ENCODE assay signal across 8 mouse cellular contexts in the genomic region with DNA sequence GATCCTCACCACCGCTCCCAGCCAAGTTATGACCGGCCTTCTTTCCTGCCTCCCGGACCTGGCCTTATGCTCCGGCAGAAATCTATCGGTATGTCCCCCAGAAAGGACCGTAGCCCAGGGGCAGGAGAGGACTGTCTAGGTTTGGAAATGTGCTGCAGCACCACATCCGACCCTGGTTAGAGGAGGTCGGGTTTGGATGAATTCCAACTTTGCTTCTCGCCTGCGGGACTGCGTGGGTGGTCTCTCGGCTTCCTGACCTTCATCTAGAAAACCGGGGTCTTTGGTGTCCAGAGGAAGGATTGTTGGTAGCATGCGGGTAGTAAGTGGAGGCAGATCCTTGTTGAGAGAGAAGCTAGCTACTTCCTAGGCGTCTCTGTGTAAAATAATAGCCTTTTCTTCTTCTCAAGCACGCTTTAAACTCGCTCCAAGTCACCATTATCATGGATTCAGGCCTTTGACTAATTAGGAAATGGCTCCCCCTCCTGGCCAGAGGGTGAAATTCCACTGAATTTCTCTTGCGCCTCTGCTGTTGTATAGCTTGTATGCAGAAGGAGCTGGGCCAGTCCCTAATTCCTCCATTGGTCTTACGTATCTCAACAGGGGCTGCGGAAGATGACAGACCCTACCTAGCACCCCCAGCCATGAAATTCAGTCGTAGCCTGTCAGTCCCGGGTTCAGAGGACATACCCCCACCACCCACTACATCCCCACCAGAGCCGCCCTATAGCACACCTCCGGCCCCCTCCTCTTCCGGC. TPM values are rescaled to one million over a fixed set of nuclear protein-coding genes. Genes with fewer than 3 reads are reported as not detected.
A peak's percentile ranks its signal among the peaks of the same experiment; 100 is the strongest.
DNase-seq lines count a peak whose midpoint lies in the region; ATAC-seq and TF ChIP-seq lines count a peak whose summit lies in the region.

No protein-coding gene starts in this region.

- ATAC-seq in intestine, postnatal 0 days, result peak; percentile 35; the same call in 1 of the 2 replicates
- ATAC-seq in limb, embryonic 11.5 days (ENCODE audit: insufficient number of reproducible peaks, low FRiP score, low TSS enrichment, low read depth), result peak; percentile 48
- ATAC-seq in midbrain, embryonic 13.5 days, result peak; percentile 41

- no peaks in the 10 kb centered on the region for H3K36me3 ChIP-seq in intestine, postnatal 0 days (ENCODE audit: control insufficient read depth, insufficient read depth)
- H3K36me3 ChIP-seq in limb, embryonic 11.5 days (ENCODE audit: control insufficient read depth, insufficient read depth, low read length), result no peaks in the 10 kb centered on the region
- peaks cover 46% of the 10 kb centered on the region for H3K36me3 ChIP-seq in midbrain, embryonic 13.5 days
- no peaks in the 10 kb centered on the region for H3K36me3 ChIP-seq in small intestine, adult 2 months (ENCODE audit: control insufficient read depth, insufficient read depth, low read length)

- no peak overlapping the region for H3K27ac ChIP-seq in intestine, postnatal 0 days (ENCODE audit: low read depth, low read length)
- no peak overlapping the region for H3K27ac ChIP-seq in limb, embryonic 11.5 days (replicated peaks; ENCODE audit: low read depth, low read length)
- H3K27ac ChIP-seq in midbrain, embryonic 13.5 days, result peak overlapping the region; percentile 10; the same call in 1 of the 2 replicates
- H3K27ac ChIP-seq in small intestine, adult 2 months (ENCODE audit: insufficient read depth, low read depth, low read length), result no peak overlapping the region

- H3K4me2 ChIP-seq in intestine, postnatal 0 days (replicated peaks; ENCODE audit: low read depth), result peak overlapping the region; percentile 56
- peak overlapping the region; percentile 44 for H3K4me2 ChIP-seq in limb, embryonic 11.5 days (ENCODE audit: low read depth, severe bottlenecking)
- H3K4me2 ChIP-seq in midbrain, embryonic 13.5 days (replicated peaks), result peak overlapping the region; percentile 48

- no peak for TF ChIP-seq POLR2A in small intestine, adult 2 months (IDR thresholded peaks at IDR 0.05; ENCODE audit: low read depth, low read length)

- peak; percentile 92 for TF ChIP-seq CTCF in intestine, postnatal 0 days (IDR thresholded peaks at IDR 0.05; ENCODE audit: low read depth)
- TF ChIP-seq CTCF in small intestine, adult 2 months (IDR thresholded peaks at IDR 0.05; ENCODE audit: extremely low read depth, insufficient read length, insufficient replicate concordance, low read depth, low read length), result peak; percentile 50; the same call in 1 of the 2 replicates

- peaks cover 65% of the 10 kb centered on the region for H3K27me3 ChIP-seq in intestine, postnatal 0 days (replicated peaks; ENCODE audit: control insufficient read depth, insufficient read depth, low read length)
- peaks cover 75% of the 10 kb centered on the region for H3K27me3 ChIP-seq in limb, embryonic 11.5 days (ENCODE audit: control insufficient read depth, insufficient read depth, low read length)
- H3K27me3 ChIP-seq in midbrain, embryonic 13.5 days, result peaks cover 74% of the 10 kb centered on the region
- H3K27me3 ChIP-seq in small intestine, adult 2 months (ENCODE audit: control insufficient read depth, insufficient read depth, low read length), result peaks cover 44% of the 10 kb centered on the region

- DNase-seq in urinary bladder, postnatal 14 days (ENCODE audit: low spot score), result peak; percentile 78
- DNase-seq in urinary bladder, adult 2 months (ENCODE audit: low spot score), result no peak
- peak; percentile 88 for DNase-seq in embryo, embryonic 11 days
- peak; percentile 53 to 54 for DNase-seq in gastrocnemius, postnatal 36 days
- peak; percentile 88 for DNase-seq in limb, embryonic 11.5 days (ENCODE audit: low spot score)

- no peaks in the 10 kb centered on the region for H3K9me3 ChIP-seq in intestine, postnatal 0 days (ENCODE audit: control insufficient read depth)
- no peaks in the 10 kb centered on the region; the same call in 1 of the 2 replicates for H3K9me3 ChIP-seq in limb, embryonic 11.5 days (ENCODE audit: control insufficient read depth, low read length)
- no peaks in the 10 kb centered on the region for H3K9me3 ChIP-seq in midbrain, embryonic 13.5 days

- H3K4me3 ChIP-seq in intestine, postnatal 0 days (ENCODE audit: low read depth, low read length), result peak overlapping the region; percentile 17; the same call in 1 of the 2 replicates
- H3K4me3 ChIP-seq in limb, embryonic 11.5 days (ENCODE audit: low read depth, low read length), result 0 out of 2 replicates have a peak overlapping the region, but pooled peaks have one; percentile 3
- H3K4me3 ChIP-seq in midbrain, embryonic 13.5 days (replicated peaks), result peak overlapping the region; percentile 16; the same call in 1 of the 2 replicates
- no peak overlapping the region for H3K4me3 ChIP-seq in small intestine, adult 2 months (ENCODE audit: low read depth, low read length)

- no peak overlapping the region for H3K9ac ChIP-seq in intestine, postnatal 0 days (ENCODE audit: low read depth, low read length)
- no peak overlapping the region for H3K9ac ChIP-seq in limb, embryonic 11.5 days (ENCODE audit: low read length)
- peak overlapping the region; percentile 28; the same call in 1 of the 2 replicates for H3K9ac ChIP-seq in midbrain, embryonic 13.5 days (replicated peaks)

- intact Hi-C loops in gastrocnemius, postnatal 36 days (cut with DNase I), result loop anchor here (1.0 kb wide), 1 partner anchor 88 kb away; no protein-coding TSS in a partner anchor

- H3K4me1 ChIP-seq in intestine, postnatal 0 days (replicated peaks; ENCODE audit: control insufficient read depth, insufficient read depth, low read length), result 0 out of 2 replicates have a peak, but pooled peaks cover 2% of the 10 kb centered on the region
- H3K4me1 ChIP-seq in limb, embryonic 11.5 days (ENCODE audit: control insufficient read depth, insufficient read depth, low read length), result peaks cover 9% of the 10 kb centered on the region; the same call in 1 of the 2 replicates
- H3K4me1 ChIP-seq in midbrain, embryonic 13.5 days (replicated peaks), result peaks cover 54% of the 10 kb centered on the region
- peaks cover 3% of the 10 kb centered on the region; the same call in 1 of the 2 replicates for H3K4me1 ChIP-seq in small intestine, adult 2 months (ENCODE audit: control insufficient read depth, insufficient read depth, insufficient read length, low read length)

- 8% methylated on average over 25 of the region's 25 CpGs for WGBS in intestine, postnatal 0 days
- 5% methylated on average over 25 of the region's 25 CpGs for WGBS in limb, embryonic 11.5 days
- 2% methylated on average over 25 of the region's 25 CpGs for WGBS in midbrain, embryonic 13.5 days
- WGBS in small intestine, adult 2 months, result 6% methylated on average over 25 of the region's 25 CpGs

RNA-seq across cellular contexts. Expression of a gene that starts 32.8 kb away (rescaled TPM):
- 4.1 and 4.3 TPM in 2 replicates for polyA plus RNA-seq in urinary bladder, adult 2 months (2012; rRNA removed)
- total RNA-seq in gastrocnemius, postnatal 36 days (2021), result 1 to 10 TPM; 1.6 to 2.1 TPM
- polyA plus RNA-seq in intestine, postnatal 0 days (2015; fragmentation: Nextera tagmentation; extraction: Ambion mirVana), result 0.55 and 0.58 TPM in 2 replicates
- 2.1 TPM in 2 replicates for polyA plus RNA-seq in limb, embryonic 11.5 days (2014; fragmentation: Nextera tagmentation; extraction: Ambion mirVana)
- polyA plus RNA-seq in midbrain, embryonic 13.5 days (2015; fragmentation: Nextera tagmentation; extraction: Ambion mirVana), result 16.9 and 17.6 TPM in 2 replicates
- 1.1 and 1.8 TPM in 2 replicates for polyA plus RNA-seq in small intestine, adult 2 months (2012; rRNA removed)

RNA-seq across cellular contexts. Expression of a gene that starts 34.5 kb away (rescaled TPM):
- 1.4 and 1.5 TPM in 2 replicates for polyA plus RNA-seq in urinary bladder, adult 2 months (2012; rRNA removed)
- total RNA-seq in gastrocnemius, postnatal 36 days (2021), result not detected
- 0.51 and 0.60 TPM in 2 replicates for polyA plus RNA-seq in intestine, postnatal 0 days (2015; fragmentation: Nextera tagmentation; extraction: Ambion mirVana)
- polyA plus RNA-seq in limb, embryonic 11.5 days (2014; fragmentation: Nextera tagmentation; extraction: Ambion mirVana), result 0.37 and 0.53 TPM in 2 replicates
- 0.70 and 1.4 TPM in 2 replicates for polyA plus RNA-seq in midbrain, embryonic 13.5 days (2015; fragmentation: Nextera tagmentation; extraction: Ambion mirVana)
- 0.43 TPM in 1 of 2 replicates, not detected in the other for polyA plus RNA-seq in small intestine, adult 2 months (2012; rRNA removed)

RNA-seq across cellular contexts. Expression of a gene that starts 41.1 kb away (rescaled TPM):
- polyA plus RNA-seq in urinary bladder, adult 2 months (2012; rRNA removed), result 0.85 and 1.9 TPM in 2 replicates
- under 1 TPM; 0.27 to 0.28 TPM for total RNA-seq in gastrocnemius, postnatal 36 days (2021)
- polyA plus RNA-seq in intestine, postnatal 0 days (2015; fragmentation: Nextera tagmentation; extraction: Ambion mirVana), result 0.39 and 0.44 TPM in 2 replicates
- 0.78 and 0.85 TPM in 2 replicates for polyA plus RNA-seq in limb, embryonic 11.5 days (2014; fragmentation: Nextera tagmentation; extraction: Ambion mirVana)
- polyA plus RNA-seq in midbrain, embryonic 13.5 days (2015; fragmentation: Nextera tagmentation; extraction: Ambion mirVana), result 26.0 and 26.4 TPM in 2 replicates
- 0.81 and 2.1 TPM in 2 replicates for polyA plus RNA-seq in small intestine, adult 2 months (2012; rRNA removed)

RNA-seq across cellular contexts. Expression of a gene that starts 44.4 kb away (rescaled TPM):
- polyA plus RNA-seq in urinary bladder, adult 2 months (2012; rRNA removed), result 17.2 and 19.7 TPM in 2 replicates
- 1 to 10 TPM; 1.6 to 2.2 TPM for total RNA-seq in gastrocnemius, postnatal 36 days (2021)
- 3.5 and 3.8 TPM in 2 replicates for polyA plus RNA-seq in intestine, postnatal 0 days (2015; fragmentation: Nextera tagmentation; extraction: Ambion mirVana)
- 1.9 and 2.2 TPM in 2 replicates for polyA plus RNA-seq in limb, embryonic 11.5 days (2014; fragmentation: Nextera tagmentation; extraction: Ambion mirVana)
- 3.7 and 4.0 TPM in 2 replicates for polyA plus RNA-seq in midbrain, embryonic 13.5 days (2015; fragmentation: Nextera tagmentation; extraction: Ambion mirVana)
- 0.82 and 1.3 TPM in 2 replicates for polyA plus RNA-seq in small intestine, adult 2 months (2012; rRNA removed)
